Mouse (Mus musculus) MEL (cell line): ENCODE results near the gene Zfand3. TPM values are rescaled to one million over a fixed set of nuclear protein-coding genes. Genes with fewer than 3 reads are reported as not detected.

Experiments used
- DNase-seq: peaks from one replicate; pipeline ENCODE4 v3.0.0; 2011; ENCODE audit warnings: low read depth, low spot score
- H3K27ac ChIP-seq: 2 replicates; pipeline ENCODE4 v1.5.1; 2012; ENCODE audit warnings: low read depth, mild to moderate bottlenecking, control low read depth, low read length, moderate library complexity; ENCODE audit not compliant: control insufficient read depth
- H3K27me3 ChIP-seq, 2 experiments: fragments of 150-350 bp in 1 of 2; sonication (generic) in 1 of 2; 2 replicates each; pipeline ENCODE4 v1.6.1; 2012; ENCODE audit warnings: low read length in 2 of 2, mild to moderate bottlenecking in 2 of 2, improper control_type of control experiment in 1 of 2, moderate library complexity in 1 of 2; ENCODE audit not compliant: insufficient read depth in 2 of 2, control insufficient read depth in 1 of 2
- H3K36me3 ChIP-seq, 2 experiments: 2 replicates each; pipeline ENCODE4 v1.6.1; 2012 to 2014; ENCODE audit warnings: low read length in 2 of 2, improper control_type of control experiment in 1 of 2, inconsistent platforms in 1 of 2, mild to moderate bottlenecking in 1 of 2; ENCODE audit not compliant: insufficient read depth in 2 of 2, control insufficient read depth in 1 of 2
- H3K4me1 ChIP-seq, 2 experiments: fragments of 150-350 bp in 1 of 2; sonication (generic) in 1 of 2; 2 replicates each; pipeline ENCODE4 v1.6.1; 2012; ENCODE audit warnings: low read length in 2 of 2, improper control_type of control experiment in 1 of 2, mild to moderate bottlenecking in 1 of 2; ENCODE audit not compliant: insufficient read depth in 2 of 2, control insufficient read depth in 1 of 2
- H3K4me3 ChIP-seq, 2 experiments: fragments of 150-350 bp in 1 of 2; sonication (generic) in 1 of 2; 2 replicates each; pipeline ENCODE4 v1.5.1; 2012; ENCODE audit warnings: low read depth in 2 of 2, low read length in 2 of 2, mild to moderate bottlenecking in 2 of 2, moderate library complexity in 2 of 2, control low read depth in 1 of 2, improper control_type of control experiment in 1 of 2; ENCODE audit not compliant: control insufficient read depth in 1 of 2, insufficient read depth in 1 of 2
- H3K79me2 ChIP-seq: 2 replicates; pipeline ENCODE4 v1.6.1; 2012; ENCODE audit warnings: mild to moderate bottlenecking, low read length, moderate library complexity; ENCODE audit not compliant: control insufficient read depth, poor library complexity, insufficient read depth
- H3K9ac ChIP-seq: 2 replicates; pipeline ENCODE4 v1.6.1; 2012; ENCODE audit warnings: low read depth, mild to moderate bottlenecking, control low read depth, low read length, moderate library complexity; ENCODE audit not compliant: control insufficient read depth, poor library complexity, severe bottlenecking
- H3K9me3 ChIP-seq: fragments of 150-350 bp; sonication (generic); replicated peaks from 2 replicates; pipeline ENCODE4 v1.6.1; 2012; ENCODE audit warnings: mild to moderate bottlenecking, low read length, improper control_type of control experiment, moderate library complexity; ENCODE audit not compliant: insufficient read depth
- BHLHE40 ChIP-seq: IDR thresholded peaks from 2 replicates; pipeline ENCODE4 v1.6.1; 2012; ENCODE audit warnings: low read depth, mild to moderate bottlenecking, inconsistent platforms, low read length, improper control_type of control experiment, borderline replicate concordance
- CHD1 ChIP-seq: IDR thresholded peaks from 2 replicates; pipeline ENCODE4 v1.6.1; 2012; ENCODE audit warnings: low read depth, mild to moderate bottlenecking, inconsistent platforms, low read length, improper control_type of control experiment
- CTCF ChIP-seq, 3 experiments: IDR thresholded peaks in 2 of 3; conservative IDR thresholded peaks in 1 of 3; 2 replicates each; pipeline ENCODE4 v1.5.1; 2011 to 2012; ENCODE audit warnings: low read length in 3 of 3, low read depth in 2 of 3, mild to moderate bottlenecking in 2 of 3, improper control_type of control experiment in 1 of 3, inconsistent platforms in 1 of 3, mixed read lengths in 1 of 3, moderate library complexity in 1 of 3; ENCODE audit not compliant: control insufficient read depth in 1 of 3, insufficient read depth in 1 of 3, poor library complexity in 1 of 3, severe bottlenecking in 1 of 3
- ELF1 ChIP-seq: IDR thresholded peaks from 2 replicates; pipeline ENCODE4 v1.6.1; 2014; ENCODE audit warnings: low read depth, mild to moderate bottlenecking, inconsistent platforms, low read length, improper control_type of control experiment, moderate library complexity
- EP300 ChIP-seq, 2 experiments: IDR thresholded peaks; 2 replicates each; pipeline ENCODE4 v1.6.1; 2011; ENCODE audit warnings: improper control_type of control experiment in 2 of 2, low read length in 2 of 2, low read depth in 1 of 2, mild to moderate bottlenecking in 1 of 2
- ETS1 ChIP-seq: IDR thresholded peaks from 2 replicates; pipeline ENCODE4 v1.6.1; 2012; ENCODE audit warnings: low read depth, mild to moderate bottlenecking, inconsistent platforms, low read length, improper control_type of control experiment, moderate library complexity
- HCFC1 ChIP-seq: IDR thresholded peaks from 2 replicates; pipeline ENCODE4 v1.6.1; 2012; ENCODE audit warnings: low read depth, mild to moderate bottlenecking, inconsistent platforms, low read length, improper control_type of control experiment, moderate library complexity
- JUND ChIP-seq: IDR thresholded peaks from 2 replicates; pipeline ENCODE4 v1.6.1; 2011; ENCODE audit warnings: low read depth, mild to moderate bottlenecking, improper control_type of control experiment, low read length
- KAT2A ChIP-seq: conservative IDR thresholded peaks from 2 replicates; pipeline ENCODE4 v1.6.1; 2012; ENCODE audit warnings: low read depth, low read length, improper control_type of control experiment, inconsistent platforms
- MAFK ChIP-seq: IDR thresholded peaks from 2 replicates; pipeline ENCODE4 v1.6.1; 2011; ENCODE audit warnings: low read depth, mild to moderate bottlenecking, low read length, improper control_type of control experiment, borderline replicate concordance
- MAX ChIP-seq: IDR thresholded peaks from 2 replicates; pipeline ENCODE4 v1.6.1; 2011; ENCODE audit warnings: low read length, improper control_type of control experiment
- MAZ ChIP-seq: IDR thresholded peaks from 2 replicates; pipeline ENCODE4 v1.6.1; 2012; ENCODE audit warnings: low read depth, mild to moderate bottlenecking, inconsistent platforms, low read length, improper control_type of control experiment
- MEF2A ChIP-seq: IDR thresholded peaks from 2 replicates; pipeline ENCODE4 v1.6.1; 2014; ENCODE audit warnings: low read depth, mild to moderate bottlenecking, inconsistent platforms, low read length, improper control_type of control experiment; ENCODE audit not compliant: poor library complexity, insufficient replicate concordance, severe bottlenecking; ENCODE audit errors: extremely low read depth
- NRF1 ChIP-seq: IDR thresholded peaks from 2 replicates; pipeline ENCODE4 v1.6.1; 2014; ENCODE audit warnings: low read depth, mild to moderate bottlenecking, inconsistent platforms, low read length, improper control_type of control experiment, moderate library complexity; ENCODE audit not compliant: poor library complexity, insufficient read depth, severe bottlenecking
- POLR2A ChIP-seq, 2 experiments: IDR thresholded peaks; 2 replicates each; pipeline ENCODE4 v1.6.1; 2011 to 2012; ENCODE audit warnings: low read length in 2 of 2, mild to moderate bottlenecking in 2 of 2, control low read depth in 1 of 2, improper control_type of control experiment in 1 of 2, low read depth in 1 of 2, moderate library complexity in 1 of 2; ENCODE audit not compliant: control insufficient read depth in 1 of 2, insufficient read depth in 1 of 2, poor library complexity in 1 of 2
- POLR2AphosphoS2 ChIP-seq: IDR thresholded peaks from 2 replicates; pipeline ENCODE4 v1.6.1; 2011; ENCODE audit warnings: low read length, improper control_type of control experiment
- POLR2AphosphoS5 ChIP-seq: IDR thresholded peaks from 2 replicates; pipeline ENCODE4 v1.6.1; 2012; ENCODE audit warnings: low read depth, borderline replicate concordance, mild to moderate bottlenecking, inconsistent platforms, low read length, moderate library complexity, mixed read lengths
- RAD21 ChIP-seq: IDR thresholded peaks from 2 replicates; pipeline ENCODE4 v1.6.1; 2011; ENCODE audit warnings: mild to moderate bottlenecking, low read depth, low read length, improper control_type of control experiment
- RCOR1 ChIP-seq: IDR thresholded peaks from 2 replicates; pipeline ENCODE4 v1.6.1; 2012; ENCODE audit warnings: low read depth, mild to moderate bottlenecking, inconsistent platforms, low read length, improper control_type of control experiment
- SIN3A ChIP-seq: IDR thresholded peaks from 2 replicates; pipeline ENCODE4 v1.6.1; 2012; ENCODE audit warnings: low read length, improper control_type of control experiment, inconsistent platforms
- TAL1 ChIP-seq: IDR thresholded peaks from 2 replicates; pipeline ENCODE4 v1.6.1; 2012; ENCODE audit warnings: mild to moderate bottlenecking, inconsistent platforms, low read length, moderate library complexity, mixed read lengths
- TBP ChIP-seq: IDR thresholded peaks from 2 replicates; pipeline ENCODE4 v1.8.0; 2011; ENCODE audit warnings: low read depth, low read length, improper control_type of control experiment
- TCF12 ChIP-seq: IDR thresholded peaks from 2 replicates; pipeline ENCODE4 v1.6.1; 2014; ENCODE audit warnings: low read depth, mild to moderate bottlenecking, inconsistent platforms, low read length, improper control_type of control experiment, moderate library complexity
- UBTF ChIP-seq: IDR thresholded peaks from 2 replicates; pipeline ENCODE4 v1.6.1; 2012; ENCODE audit warnings: low read depth, mild to moderate bottlenecking, inconsistent platforms, low read length, improper control_type of control experiment, moderate library complexity, borderline replicate concordance; ENCODE audit not compliant: insufficient read depth
- ZC3H11A ChIP-seq: IDR thresholded peaks from 2 replicates; pipeline ENCODE4 v1.6.1; 2012; ENCODE audit warnings: low read depth, mild to moderate bottlenecking, inconsistent platforms, low read length, improper control_type of control experiment
- ZKSCAN1 ChIP-seq: IDR thresholded peaks from 2 replicates; pipeline ENCODE4 v1.6.1; 2012; ENCODE audit warnings: low read depth, mild to moderate bottlenecking, inconsistent platforms, low read length, improper control_type of control experiment, moderate library complexity
- polyA plus RNA-seq, 2 experiments: library from polyadenylated mRNA; stranded (reverse) in 1 of 2; unstranded in 1 of 2; fragments of >175 nt in 1 of 2; fragments of >200 nt in 1 of 2; gene quantifications; 2 replicates each; pipeline versions ENCODE4 v1.2.1 to v1.2.4; 2012; ENCODE audit warnings: low replicate concordance in 2 of 2, low read depth in 1 of 2; ENCODE audit not compliant: insufficient read length in 2 of 2, insufficient read depth in 1 of 2, missing spikeins in 1 of 2
- total RNA-seq: library from RNA; depleted of rRNA; stranded (reverse); fragments of 300-350 nt; gene quantifications from 2 replicates; pipeline ENCODE4 v1.2.3, GENCODE M21; 2012

The Zfand3 gene
- total and polyA plus RNA-seq, 3 experiments, result 28.3 to 48.8 TPM; not detected in 1

DNA sequence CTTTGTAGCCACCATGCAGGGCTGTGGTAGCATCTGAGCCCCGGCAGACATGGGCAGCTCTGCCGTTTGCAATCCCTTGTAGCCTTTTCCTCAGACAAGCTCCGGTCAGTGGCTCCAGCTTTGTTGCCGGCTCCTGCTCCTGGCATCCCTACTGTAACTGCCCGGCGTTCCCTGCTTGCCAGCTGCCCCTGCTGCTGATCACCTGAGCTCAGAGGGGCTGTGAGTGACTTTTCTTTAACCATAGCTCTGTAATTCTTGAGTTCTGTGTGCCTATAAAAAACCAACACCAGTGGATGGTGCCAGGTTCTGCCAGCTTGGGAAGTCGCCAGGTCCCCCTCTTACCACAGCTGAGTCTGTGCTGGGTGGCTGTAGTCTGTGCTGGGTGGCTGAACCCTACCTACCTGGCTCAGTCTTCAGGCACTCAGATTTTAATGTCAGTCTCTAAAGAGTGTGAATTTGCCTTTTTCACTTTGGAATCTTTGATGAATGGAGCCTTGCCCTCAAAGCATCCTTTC, 150.9 kb downstream of the Zfand3 start:
- Histone ChIP-seq H3K27me3 (no peaks in the 10 kb centered on the region), H3K36me3 (peaks cover 0 to 1% of the 10 kb centered on the region in 2 experiments; a peak in 2 of 4 replicates)
- no peak for DNase-seq
- TF ChIP-seq ETS1 (no peak), TBP (no peak), MAFK (no peak), UBTF (no peak), NRF1 (no peak), TAL1 (no peak), SIN3A (no peak), JUND (no peak), CTCF (IDR thresholded peaks at IDR 0.05 in 2 of 3, conservative IDR thresholded peaks at IDR 0.05 in 1 of 3; ENCODE audit: control insufficient read depth in 1 of 3, insufficient read depth in 1 of 3, low read depth in 2 of 3, low read length in 3 of 3, poor library complexity in 1 of 3, severe bottlenecking in 1 of 3) (no peak), POLR2AphosphoS2 (no peak), RAD21 (no peak), HCFC1 (no peak), MAX (no peak), MAZ (no peak), ZC3H11A (no peak), ELF1 (no peak), KAT2A (no peak), BHLHE40 (no peak)
- TF ChIP-seq, all 39 proteins: peak for 0
- no peaks in the 10 kb centered on the region; the same call in 1 of the 2 replicates for H3K79me2 ChIP-seq
- peaks cover 0 to 2% of the 10 kb centered on the region in 2 experiments; a peak in 1 of 4 replicates for H3K4me1 ChIP-seq
- H3K9me3 ChIP-seq, result no peaks in the 10 kb centered on the region
- no peak overlapping the region for H3K27ac ChIP-seq
- no peak overlapping the region for H3K4me3 ChIP-seq
- H3K9ac ChIP-seq, result no peak overlapping the region

DNA sequence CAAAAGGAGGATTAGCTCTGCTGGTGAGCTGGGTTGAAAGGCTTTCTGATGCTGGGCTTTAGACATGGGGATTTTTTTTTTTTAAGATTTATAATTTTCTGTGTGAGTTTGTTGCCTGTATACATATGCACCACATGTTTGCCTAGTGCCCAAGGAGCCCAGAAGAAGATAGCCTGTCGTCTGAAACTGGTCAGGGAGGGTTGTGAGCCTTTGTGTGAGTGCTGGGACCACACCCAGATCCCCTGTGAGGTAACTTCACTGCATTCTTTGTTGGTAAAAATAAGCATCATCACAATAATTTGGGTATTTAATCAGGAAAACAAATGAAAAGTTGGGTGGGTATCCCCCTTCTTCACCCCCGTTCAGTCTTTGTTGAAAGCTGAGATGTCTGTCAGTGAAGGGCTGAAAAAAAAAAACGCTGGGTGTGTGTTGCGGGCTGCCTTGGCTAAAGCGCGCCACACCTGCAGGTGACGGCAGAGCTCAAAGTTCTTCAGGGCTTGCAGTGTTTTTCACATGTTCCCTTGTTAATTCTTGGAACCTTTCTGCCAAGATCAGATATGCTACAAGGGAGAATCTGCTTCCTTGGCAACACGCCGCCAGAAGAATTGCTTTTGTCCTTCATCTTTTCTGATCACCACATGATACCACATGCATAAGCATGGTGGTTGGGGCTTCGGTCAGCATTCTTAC, 154.0 kb downstream of the Zfand3 start:
- no peaks in the 10 kb centered on the region for H3K27me3 ChIP-seq
- no peak for TF ChIP-seq MEF2A
- no peak for TF ChIP-seq RCOR1
- no peak for TF ChIP-seq CHD1
- no peak for TF ChIP-seq POLR2A (IDR thresholded peaks at IDR 0.05; ENCODE audit: control insufficient read depth in 1 of 2, insufficient read depth in 1 of 2, low read depth in 1 of 2, low read length in 2 of 2, poor library complexity in 1 of 2)
- no peak for TF ChIP-seq ETS1
- TF ChIP-seq NRF1, result no peak
- no peak for TF ChIP-seq POLR2AphosphoS5
- no peak for TF ChIP-seq TCF12
- TF ChIP-seq ZKSCAN1, result no peak
- no peak for TF ChIP-seq RAD21
- TF ChIP-seq MAFK, result no peak
- no peak for TF ChIP-seq EP300 (IDR thresholded peaks at IDR 0.05; ENCODE audit: low read depth in 1 of 2, low read length in 2 of 2)
- TF ChIP-seq, all 39 proteins: peak for 0
- Histone ChIP-seq H3K79me2 (no peaks in the 10 kb centered on the region; the same call in 1 of the 2 replicates), H3K9ac (no peak overlapping the region), H3K27ac (no peak overlapping the region), H3K4me1 (peaks cover 0 to 2% of the 10 kb centered on the region in 2 experiments; a peak in 2 of 4 replicates), H3K4me3 (no peak overlapping the region), H3K36me3 (no peaks in the 10 kb centered on the region; a peak in 1 of 4 replicates), H3K9me3 (no peaks in the 10 kb centered on the region)
- DNase-seq, result no peak
